Mouse (Mus musculus) erythroblast, embryonic 14.5 days (primary cell): ENCODE data around the gene Ipo13.

Source experiments
- GATA1 ChIP-seq: IDR thresholded peaks from 2 replicates; pipeline ENCODE4 v1.6.1; 2012; ENCODE audit warnings: low read length, inconsistent platforms, mixed read lengths
- TAL1 ChIP-seq: IDR thresholded peaks from 3 replicates; pipeline ENCODE4 v1.6.1; 2012; ENCODE audit warnings: low read length, inconsistent platforms, mixed read lengths

- TF ChIP-seq TAL1 (no peak), GATA1 (no peak)
Observed at GRCm38 (mm10) chr4:117852152-117852868, 62.5 kb downstream of the Ipo13 start.
